Mouse (Mus musculus): Measurements from ENCODE around the gene Atg2b.

Atg2b gene

GRCm38 (mm10) chr12:105683933-105684901 lies 794 bp downstream of the Atg2b start, which contains the start of gene Gskip:
TSS of gene Gskip (plus strand) at chr12:105684829.
- DNase-seq = peak; percentile 61 to 67

GRCm38 (mm10) chr12:105678762-105679161 lies 6.2 kb downstream of the Atg2b start:
- DNase-seq = no peak

- DNase-seq = no peak
Measured at GRCm38 (mm10) chr12:105678211-105678610, 6.8 kb downstream of the Atg2b start.

- no peak for DNase-seq
Measured at GRCm38 (mm10) chr12:105676274-105676673, 8.7 kb downstream of the Atg2b start.

- no peak for DNase-seq
Measured at GRCm38 (mm10) chr12:105655850-105656249, 29.2 kb downstream of the Atg2b start.

GRCm38 (mm10) chr12:105642770-105643321 lies 42.2 kb downstream of the Atg2b start:
- no peak for DNase-seq

GRCm38 (mm10) chr12:105637554-105637953 lies 47.5 kb downstream of the Atg2b start:
- peak in 1 of 2 experiments; percentile 35 for DNase-seq

- DNase-seq = peak in 1 of 2 experiments; percentile 36
Measured at GRCm38 (mm10) chr12:105636551-105636950, 48.5 kb downstream of the Atg2b start.

GRCm38 (mm10) chr12:105634374-105635067 lies 50.5 kb downstream of the Atg2b start:
- no peak for DNase-seq

GRCm38 (mm10) chr12:105625798-105626197 lies 59.2 kb downstream of the Atg2b start:
- no peak for DNase-seq

GRCm38 (mm10) chr12:105622981-105623539 lies 62.0 kb downstream of the Atg2b start:
- peak in 1 of 2 experiments; percentile 17 for DNase-seq

- DNase-seq = no peak
Measured at GRCm38 (mm10) chr12:105622048-105622447, 63.0 kb downstream of the Atg2b start.

GRCm38 (mm10) chr12:105613559-105613958 lies 71.5 kb downstream of the Atg2b start:
- DNase-seq = no peak

- DNase-seq = peak; percentile 20 to 77
Measured at GRCm38 (mm10) chr12:105611748-105612147, 73.3 kb downstream of the Atg2b start.

GRCm38 (mm10) chr12:105611045-105611444 lies 74.0 kb downstream of the Atg2b start:
- no peak for DNase-seq

- no peak for DNase-seq
Measured at GRCm38 (mm10) chr12:105606881-105607280, 78.1 kb downstream of the Atg2b start.

- no peak for DNase-seq
Measured at GRCm38 (mm10) chr12:105605212-105605611, 79.8 kb downstream of the Atg2b start.

- no peak for DNase-seq
Measured at GRCm38 (mm10) chr12:105603904-105604303, 81.1 kb downstream of the Atg2b start.

GRCm38 (mm10) chr12:105602581-105603210 lies 82.3 kb downstream of the Atg2b start, which contains the start of gene Bdkrb1:
TSS of gene Bdkrb1 (plus strand) at chr12:105603085.
- DNase-seq = no peak

- no peak for DNase-seq
Measured at GRCm38 (mm10) chr12:105601586-105601985, 83.4 kb downstream of the Atg2b start.

- no peak for DNase-seq
Measured at GRCm38 (mm10) chr12:105599098-105599497, 85.9 kb downstream of the Atg2b start.

GRCm38 (mm10) chr12:105598503-105598902 lies 86.5 kb downstream of the Atg2b start:
- DNase-seq = no peak
